Mouse (Mus musculus) leukemia stem cell, adult 10-12 weeks (primary cell): ENCODE data around the gene Frmpd3. TPM values are rescaled to one million over a fixed set of nuclear protein-coding genes. Genes with fewer than 3 reads are reported as not detected.

Experiments
- polyA plus RNA-seq: library from polyadenylated mRNA; stranded (reverse); fragments of >175 nt; gene quantifications from 2 replicates; pipeline ENCODE4 v1.2.3, GENCODE M21; 2012; ENCODE audit warnings: low replicate concordance

Gene Frmpd3
- not detected in 2 replicates for polyA plus RNA-seq

DNA sequence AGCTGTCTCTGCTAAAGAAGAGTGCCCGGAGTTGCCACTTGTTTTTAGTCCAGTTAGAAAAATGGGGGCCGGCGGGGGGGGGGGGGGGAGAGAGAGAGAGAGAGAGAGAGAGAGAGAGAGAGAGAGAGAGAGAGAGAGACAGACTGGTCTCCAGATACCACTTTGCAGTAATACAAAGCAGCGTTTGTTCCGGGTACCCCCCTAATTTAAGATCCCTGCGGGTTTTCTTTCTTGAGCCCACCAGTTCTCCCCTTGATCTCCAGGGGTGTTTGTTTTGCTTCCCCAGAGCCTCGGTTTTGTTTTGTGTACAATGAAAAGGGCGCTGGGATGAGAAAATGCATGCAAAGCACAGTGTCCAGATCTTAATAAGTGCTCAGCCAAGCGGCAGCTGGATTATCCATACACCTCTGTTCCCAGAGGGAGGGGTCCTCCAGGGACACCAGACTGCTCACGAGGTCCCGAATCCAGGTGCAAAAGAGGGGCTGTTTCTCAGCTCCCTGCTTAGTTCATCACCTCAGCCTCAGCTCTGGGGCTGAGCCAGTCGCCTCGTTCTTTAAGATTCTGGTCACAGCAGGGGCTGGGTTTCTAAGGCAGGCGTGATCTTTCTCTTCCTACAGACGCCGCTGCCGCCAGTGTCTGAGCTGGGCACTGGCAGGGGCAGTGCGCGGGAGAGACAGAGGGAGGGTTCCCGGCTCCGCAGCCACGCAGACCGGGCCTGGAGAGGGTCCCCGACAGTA lies at the start of gene Frmpd3:
Gene Frmpd3 (plus strand): TSS at position 608 of the 737 bp plus-strand sequence.

DNA sequence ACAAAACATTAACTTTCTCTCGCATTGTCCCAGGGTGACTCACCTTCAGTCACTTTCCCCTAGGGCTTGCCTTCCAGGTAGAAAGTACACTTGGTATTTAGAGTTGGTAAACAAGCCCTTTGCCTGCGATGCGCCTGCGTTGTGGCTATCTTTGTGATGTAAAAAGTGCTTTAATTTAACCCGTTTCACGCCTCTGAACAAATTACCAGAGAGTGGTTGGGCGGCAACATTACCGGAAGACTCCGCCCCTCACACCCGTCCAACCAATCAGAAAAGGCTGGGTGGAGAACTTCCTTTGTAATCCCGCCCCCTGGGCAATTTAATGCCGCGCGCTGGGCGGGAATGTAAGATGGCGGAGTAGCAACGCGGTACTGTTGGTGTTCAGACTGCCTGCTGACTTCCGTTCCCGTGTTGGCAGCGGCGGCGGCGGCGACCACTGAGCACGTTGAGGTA lies 114.2 kb downstream of the Frmpd3 start, which contains the start of gene Prps1:
Gene Prps1 (plus strand): TSS at position 335 of the 453 bp plus-strand sequence.

Other genes with a start within 250 kb of the Frmpd3 start
- gene Prps1, start 114.3 kb downstream of the Frmpd3 start, polyA plus RNA-seq: 1.0 and 3.2 TPM in 2 replicates